Mouse (Mus musculus): ENCODE measurements around the gene Snd1.

GRCm38 (mm10) chr6:28975106-28975505 is 500.2 kb downstream of the Snd1 start:
- TF ChIP-seq EP300 (IDR thresholded peaks at IDR 0.05; ENCODE audit: low read depth) (no peak), CTCF (IDR thresholded peaks at IDR 0.05; ENCODE audit: low read depth) (no peak)

Measured in liver, embryonic 14.5 days (tissue).